Mouse (Mus musculus) neural tube, embryonic 14.5 days (tissue): ENCODE results near the gene Sirt4. TPM values are rescaled to one million over a fixed set of nuclear protein-coding genes. Genes with fewer than 3 reads are reported as not detected.
A peak's percentile ranks its signal among the peaks of the same experiment; 100 is the strongest.

ENCODE experiments used
- ATAC-seq: fragments of 200-750 bp; cut with Nextera tagmentation; 2 replicates; pipeline ENCODE4 v1.8.0; 2017; ENCODE audit warnings: low read depth, mild to moderate bottlenecking, moderate TSS enrichment, moderate library complexity
- H3K27ac ChIP-seq: fragments of 300-500 bp; sonication (generic); 2 replicates; pipeline ENCODE4 v1.5.1; 2014; ENCODE audit warnings: low read depth, mild to moderate bottlenecking, control low read depth, low read length, moderate library complexity, mixed read lengths
- H3K27me3 ChIP-seq: fragments of 300-500 bp; sonication (generic); 2 replicates; pipeline ENCODE4 v1.6.1; 2014; ENCODE audit warnings: low read length; ENCODE audit not compliant: control insufficient read depth, insufficient read depth
- H3K36me3 ChIP-seq: fragments of 300-500 bp; sonication (generic); 2 replicates; pipeline ENCODE4 v1.6.1; 2014; ENCODE audit warnings: low read length, mixed read lengths; ENCODE audit not compliant: control insufficient read depth, insufficient read depth
- H3K4me1 ChIP-seq: fragments of 300-500 bp; sonication (generic); 2 replicates; pipeline ENCODE4 v1.6.1; 2014; ENCODE audit warnings: low read length; ENCODE audit not compliant: control insufficient read depth, insufficient read depth
- H3K4me2 ChIP-seq: fragments of 300-500 bp; sonication (generic); 2 replicates; pipeline ENCODE4 v1.6.1; 2014; ENCODE audit warnings: mild to moderate bottlenecking, low read depth, low read length, control low read depth
- H3K4me3 ChIP-seq: fragments of 300-500 bp; sonication (generic); 2 replicates; pipeline ENCODE4 v1.5.1; 2014; ENCODE audit warnings: low read depth, low read length, control low read depth, mixed read lengths
- H3K9ac ChIP-seq: fragments of 300-500 bp; sonication (generic); replicated peaks from 2 replicates; pipeline ENCODE4 v1.6.1; 2014; ENCODE audit warnings: low read depth, mild to moderate bottlenecking, control low read depth, low read length, mixed read lengths
- H3K9me3 ChIP-seq: fragments of 300-500 bp; sonication (generic); 2 replicates; pipeline ENCODE4 v1.6.1; 2016; ENCODE audit warnings: low read length; ENCODE audit not compliant: control insufficient read depth
- WGBS: fragments of 180-500 bp; shearing (Covaris S2); extraction: QIAGEN DNeasy Blood & Tissue Kit; methylation state at CpG from one replicate; pipeline ENCODE4 v1.1.7; 2014; 5-methylcytosine and 5-hydroxymethylcytosine counted together
- polyA plus RNA-seq: library from polyadenylated mRNA; unstranded; fragments of >200 nt; fragmentation: Nextera tagmentation; extraction: Ambion mirVana; gene quantifications from 2 replicates; pipeline ENCODE4 v1.2.1, GENCODE M21; 2014

Gene Sirt4
- polyA plus RNA-seq, 1 experiment from 2014 or later, result 32.6 TPM

DNA sequence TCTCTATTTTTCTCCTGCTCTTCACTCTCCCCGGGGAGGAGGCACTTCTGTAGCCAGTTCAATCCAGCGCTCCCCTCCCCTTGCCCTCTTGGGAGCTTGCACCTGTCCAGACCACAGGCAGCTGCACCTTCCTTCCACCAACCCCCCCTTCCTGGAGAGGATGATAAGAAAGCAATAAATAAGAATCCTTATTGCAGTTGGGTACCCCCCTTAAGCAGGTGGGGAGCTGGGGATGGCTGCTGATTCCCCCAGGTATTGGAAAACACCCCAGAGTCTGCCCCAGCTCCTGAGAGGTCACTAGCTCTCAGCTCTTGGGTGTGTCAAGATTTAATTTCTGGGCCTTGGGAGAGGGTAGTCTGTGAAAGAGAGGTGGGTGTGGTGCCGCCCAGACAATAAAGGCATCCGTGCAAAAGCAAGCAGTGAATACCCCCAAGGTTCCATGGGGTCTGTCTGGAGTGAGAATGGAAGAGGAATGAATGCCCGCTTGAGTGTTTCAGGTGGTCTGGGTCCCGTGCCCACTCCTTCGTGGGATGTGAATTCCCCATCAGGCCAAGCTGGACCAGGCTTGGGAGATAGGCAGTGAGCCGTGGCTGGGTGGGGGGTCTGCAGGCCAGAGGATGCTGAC lies 48.7 kb downstream of the Sirt4 start:
- Histone ChIP-seq H3K27ac (peak overlapping the region; percentile 100), H3K9me3 (no peaks in the 10 kb centered on the region), H3K27me3 (no peaks in the 10 kb centered on the region), H3K4me3 (peak overlapping the region; percentile 29), H3K9ac (peak overlapping the region; percentile 73), H3K4me1 (peaks cover 73% of the 10 kb centered on the region), H3K36me3 (peaks cover 23% of the 10 kb centered on the region), H3K4me2 (peak overlapping the region; percentile 64)
- WGBS, result 12% methylated on average over 8 of the region's 8 CpGs
- no peak for ATAC-seq

DNA sequence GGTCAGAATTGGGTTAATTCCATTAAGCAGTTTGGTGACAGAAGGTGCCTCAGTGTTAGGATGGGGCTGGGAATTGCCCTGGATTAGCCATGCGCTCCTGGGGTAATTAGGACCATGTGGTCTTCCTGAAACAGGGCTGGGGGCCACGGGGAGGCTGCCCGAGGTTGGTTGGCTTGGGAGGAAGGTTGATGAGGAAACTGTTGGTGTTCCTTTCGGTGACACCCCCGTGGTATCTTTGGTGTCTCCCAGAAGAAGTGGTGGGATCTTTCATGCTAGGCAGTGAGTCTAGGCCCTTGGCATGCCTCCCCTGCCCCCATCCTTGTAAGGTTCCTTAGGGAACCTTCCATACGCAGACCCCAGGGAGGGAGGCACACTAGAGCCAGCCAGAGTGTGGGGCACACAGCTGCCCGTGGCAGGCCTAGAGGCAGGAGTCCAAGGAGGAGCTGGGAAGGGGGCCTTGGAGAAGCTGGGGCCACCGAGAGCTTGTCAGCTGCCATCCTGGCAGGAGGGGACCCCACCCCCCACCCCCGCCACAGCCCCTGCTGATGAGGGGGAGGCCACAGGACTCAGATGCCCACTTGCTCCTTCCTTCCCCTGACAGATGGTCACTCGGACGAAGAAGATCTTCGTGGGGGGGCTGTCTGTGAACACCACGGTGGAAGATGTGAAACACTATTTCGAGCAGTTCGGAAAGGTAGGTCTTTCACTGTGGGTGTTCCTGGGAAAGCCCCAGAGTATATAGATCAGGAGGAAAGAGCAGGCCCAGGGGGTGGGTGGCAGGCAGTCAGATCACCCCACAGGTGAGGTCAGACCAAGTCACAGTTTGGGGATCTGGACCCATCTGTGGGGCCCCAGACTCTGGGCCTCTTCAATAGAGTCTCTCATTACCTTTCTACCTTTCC lies 49.4 kb downstream of the Sirt4 start:
- 18% methylated on average over 15 of the region's 15 CpGs for WGBS
- Histone ChIP-seq H3K9me3 (no peaks in the 10 kb centered on the region), H3K27ac (peak overlapping the region; percentile 100), H3K4me3 (peak overlapping the region; percentile 29; the same call in 1 of the 2 replicates), H3K4me2 (peak overlapping the region; percentile 64), H3K4me1 (peaks cover 73% of the 10 kb centered on the region), H3K36me3 (peaks cover 21% of the 10 kb centered on the region), H3K27me3 (no peaks in the 10 kb centered on the region), H3K9ac (peak overlapping the region; percentile 73)
- ATAC-seq, result no peak

DNA sequence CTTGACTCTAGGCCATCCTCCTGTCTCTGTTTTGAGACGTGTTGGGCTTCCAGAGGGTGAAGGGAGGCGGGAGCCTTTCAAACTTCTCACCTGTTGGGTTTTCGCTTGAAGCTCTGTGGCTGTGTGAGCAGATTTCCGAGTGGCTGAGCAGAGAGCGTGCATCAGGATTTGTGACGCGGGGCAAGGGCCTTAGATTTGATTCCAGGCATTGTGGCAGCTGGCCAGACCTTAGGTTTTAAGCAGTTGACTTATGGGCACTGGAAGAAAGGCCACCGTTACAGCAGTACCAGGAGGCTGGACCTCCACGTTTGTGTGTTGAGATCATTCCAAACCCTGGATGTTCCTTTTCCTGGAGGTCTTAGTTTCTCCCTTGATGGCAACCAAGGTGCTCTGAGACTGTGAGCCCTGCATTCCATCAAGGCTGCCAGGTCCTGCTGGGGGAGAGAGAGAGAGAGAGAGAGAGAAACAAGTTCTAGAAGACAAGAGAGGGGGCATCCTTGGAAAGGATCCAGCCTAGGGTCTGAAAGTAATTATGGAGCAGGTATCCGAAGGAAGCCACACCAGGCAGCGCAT lies 50.2 kb downstream of the Sirt4 start:
- Histone ChIP-seq H3K4me1 (peaks cover 73% of the 10 kb centered on the region), H3K9ac (peak overlapping the region; percentile 45; the same call in 1 of the 2 replicates), H3K36me3 (peaks cover 14% of the 10 kb centered on the region), H3K4me3 (0 out of 2 replicates have a peak overlapping the region, but pooled peaks have one; percentile 9), H3K27me3 (no peaks in the 10 kb centered on the region), H3K9me3 (no peaks in the 10 kb centered on the region), H3K27ac (peak overlapping the region; percentile 100), H3K4me2 (peak overlapping the region; percentile 64)
- WGBS, result 15% methylated on average over 11 of the region's 11 CpGs
- ATAC-seq, result no peak

DNA sequence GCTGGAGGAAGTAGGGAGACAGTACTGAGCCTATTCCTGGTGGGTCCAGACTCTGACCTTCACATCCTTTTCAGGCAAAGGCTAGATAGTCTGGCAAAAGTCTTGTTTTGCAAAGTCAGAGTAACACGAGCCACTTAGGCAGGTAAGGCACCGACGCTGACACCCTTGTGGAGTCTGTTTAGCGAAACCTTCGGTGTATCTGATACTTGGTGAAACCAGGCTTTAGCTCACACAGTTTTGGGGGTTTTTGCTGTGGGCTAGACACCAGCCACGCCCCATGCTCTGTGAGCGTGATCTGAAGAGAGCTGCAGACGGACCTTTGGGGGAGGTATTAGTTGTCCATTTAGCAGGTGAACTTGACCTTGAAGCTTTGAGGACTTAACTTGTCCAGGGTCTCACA lies 51.3 kb downstream of the Sirt4 start:
- no peak overlapping the region for H3K4me3 ChIP-seq
- no peaks in the 10 kb centered on the region for H3K27me3 ChIP-seq
- peaks cover 72% of the 10 kb centered on the region for H3K4me1 ChIP-seq
- no peak for ATAC-seq
- 79% methylated on average over 8 of the region's 8 CpGs for WGBS
- peak overlapping the region; percentile 73; the same call in 1 of the 2 replicates for H3K4me2 ChIP-seq
- H3K9ac ChIP-seq, result peak overlapping the region; percentile 4; the same call in 1 of the 2 replicates
- 0 out of 2 replicates have a peak, but pooled peaks cover 5% of the 10 kb centered on the region for H3K36me3 ChIP-seq
- peak overlapping the region; percentile 100; the same call in 1 of the 2 replicates for H3K27ac ChIP-seq
- H3K9me3 ChIP-seq, result no peaks in the 10 kb centered on the region

DNA sequence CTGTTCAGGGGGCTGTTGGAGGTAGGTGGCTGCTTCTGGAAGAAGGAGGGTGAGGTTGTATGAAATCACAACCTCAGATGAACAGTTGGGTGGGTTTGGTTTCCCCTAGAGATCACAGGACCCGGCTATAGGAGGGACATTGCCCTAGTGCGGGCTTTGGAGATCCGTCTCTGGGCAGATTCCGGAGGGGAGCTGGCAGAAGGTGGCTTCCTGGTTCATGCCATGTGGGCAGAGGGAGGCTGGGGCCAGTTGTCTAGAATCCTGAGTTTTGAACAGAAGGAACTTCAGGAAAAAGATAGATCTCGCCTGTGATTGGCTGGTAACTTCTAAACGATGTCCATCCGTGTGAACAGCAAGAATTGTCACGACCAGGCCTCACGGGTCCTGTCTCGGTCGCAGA lies 52.1 kb downstream of the Sirt4 start:
- Histone ChIP-seq H3K27me3 (no peaks in the 10 kb centered on the region), H3K4me1 (peaks cover 64% of the 10 kb centered on the region), H3K4me3 (peak overlapping the region; percentile 74), H3K9me3 (no peaks in the 10 kb centered on the region), H3K4me2 (peak overlapping the region; percentile 73), H3K27ac (peak overlapping the region; percentile 91), H3K36me3 (0 out of 2 replicates have a peak, but pooled peaks cover 5% of the 10 kb centered on the region), H3K9ac (peak overlapping the region; percentile 100)
- ATAC-seq, result no peak
- 36% methylated on average over 11 of the region's 11 CpGs for WGBS

DNA sequence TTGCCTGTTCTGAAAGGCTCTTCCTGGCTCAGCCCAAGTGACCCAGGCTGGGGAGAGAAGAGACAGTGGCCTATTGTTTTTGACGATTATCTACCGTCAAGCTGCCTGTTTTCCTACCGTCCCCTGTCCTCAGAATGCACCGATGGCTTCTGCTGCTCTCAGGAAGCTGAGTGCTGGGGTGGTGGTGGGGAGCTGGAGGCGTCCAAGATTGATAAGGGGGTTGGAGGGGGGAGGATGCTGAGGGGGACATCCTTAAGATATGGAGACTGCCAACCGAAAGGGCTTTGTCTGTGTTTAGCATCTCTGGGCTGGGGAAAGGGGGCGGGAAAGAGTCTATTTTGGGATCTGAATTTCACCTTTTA lies 52.6 kb downstream of the Sirt4 start:
- peaks cover 59% of the 10 kb centered on the region for H3K4me1 ChIP-seq
- peak overlapping the region; percentile 73 for H3K4me2 ChIP-seq
- no peak for ATAC-seq
- H3K36me3 ChIP-seq, result 0 out of 2 replicates have a peak, but pooled peaks cover 5% of the 10 kb centered on the region
- no peaks in the 10 kb centered on the region for H3K27me3 ChIP-seq
- H3K9ac ChIP-seq, result peak overlapping the region; percentile 100
- H3K9me3 ChIP-seq, result no peaks in the 10 kb centered on the region
- peak overlapping the region; percentile 91 for H3K27ac ChIP-seq
- 11% methylated on average over 7 of the region's 7 CpGs for WGBS
- H3K4me3 ChIP-seq, result peak overlapping the region; percentile 74

DNA sequence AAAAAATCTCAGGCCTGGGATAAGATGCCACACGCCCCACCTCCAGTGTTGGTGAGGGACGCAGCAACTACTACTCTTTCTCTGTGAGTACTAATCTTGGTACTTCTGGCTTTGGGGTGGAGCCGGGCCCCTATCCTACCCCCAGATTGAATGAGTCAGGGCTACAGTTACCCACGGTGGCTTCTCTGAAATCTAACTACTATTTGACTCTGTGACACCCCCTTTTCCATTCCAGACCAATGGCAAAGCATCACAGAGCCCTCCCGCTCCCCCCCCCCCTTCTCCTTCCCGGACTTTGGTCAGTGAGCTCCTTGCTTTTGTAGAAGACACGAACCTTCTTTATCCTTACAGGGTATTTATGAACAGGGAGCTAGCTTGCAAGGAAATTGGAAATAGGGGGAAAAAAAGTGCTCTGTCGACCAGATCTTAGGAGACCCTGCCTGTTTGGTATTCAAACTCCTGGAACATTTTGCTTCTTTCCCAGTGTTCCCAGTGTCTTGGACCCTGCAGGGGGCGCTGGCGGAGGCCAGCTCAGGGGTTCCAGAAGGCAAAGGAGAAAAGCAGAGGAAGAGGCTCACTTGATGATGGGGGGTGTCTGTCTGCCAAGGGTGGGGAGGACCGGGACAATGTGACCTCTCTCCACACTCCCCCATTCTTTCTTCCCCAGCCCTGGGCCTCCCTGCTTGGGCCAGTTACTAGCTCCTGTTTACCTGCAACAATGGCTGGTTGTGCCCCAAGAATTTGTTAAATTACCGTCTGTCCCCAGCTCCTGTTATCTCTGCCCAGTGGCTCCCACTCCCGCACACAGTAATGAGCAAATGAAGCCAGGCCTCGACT lies 53.2 kb downstream of the Sirt4 start:
- H3K36me3 ChIP-seq, result 0 out of 2 replicates have a peak, but pooled peaks cover 5% of the 10 kb centered on the region
- no peaks in the 10 kb centered on the region for H3K9me3 ChIP-seq
- no peak for ATAC-seq
- H3K27ac ChIP-seq, result peak overlapping the region; percentile 91
- 3% methylated on average over 14 of the region's 14 CpGs for WGBS
- H3K4me2 ChIP-seq, result peak overlapping the region; percentile 73
- peaks cover 53% of the 10 kb centered on the region for H3K4me1 ChIP-seq
- peak overlapping the region; percentile 100 for H3K9ac ChIP-seq
- peak overlapping the region; percentile 74 for H3K4me3 ChIP-seq
- H3K27me3 ChIP-seq, result no peaks in the 10 kb centered on the region

DNA sequence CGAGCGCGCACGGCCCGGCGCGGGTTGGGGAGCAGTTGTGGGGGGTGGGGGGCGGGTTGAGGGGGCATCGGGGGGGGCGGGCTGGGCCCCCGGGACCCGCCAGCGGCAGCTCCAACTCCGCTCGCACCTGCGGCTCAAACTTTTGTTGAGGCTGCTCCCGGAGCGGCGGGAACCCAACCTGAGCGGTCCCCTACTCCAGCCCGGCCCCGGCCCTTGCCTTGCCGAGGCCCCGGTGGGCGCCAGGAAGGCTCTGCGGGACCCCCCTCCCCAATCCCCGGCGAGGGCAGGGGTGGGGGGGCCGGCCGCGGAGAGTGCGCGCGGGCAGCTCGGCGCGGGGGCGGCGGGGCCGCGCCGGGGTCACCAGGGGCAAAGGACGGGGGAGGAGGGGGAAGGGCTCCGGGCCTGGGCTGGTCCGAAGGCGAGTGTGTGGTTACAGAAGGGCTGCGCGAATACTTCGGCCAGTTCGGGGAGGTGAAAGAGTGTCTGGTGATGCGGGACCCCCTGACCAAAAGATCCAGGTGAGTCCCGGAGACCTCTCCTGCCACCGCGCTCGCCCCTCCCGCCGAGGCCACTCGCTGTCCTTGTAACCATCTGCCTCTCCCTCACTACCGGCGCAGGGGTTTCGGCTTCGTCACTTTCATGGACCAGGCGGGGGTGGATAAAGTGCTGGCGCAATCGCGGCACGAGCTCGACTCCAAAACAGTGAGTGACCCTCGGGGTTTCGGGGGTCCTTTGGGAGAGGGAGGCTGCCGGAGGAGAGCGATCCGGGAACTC lies 54.2 kb downstream of the Sirt4 start:
- peaks cover 44% of the 10 kb centered on the region for H3K4me1 ChIP-seq
- WGBS, result under 1% methylated on average over 42 of the region's 73 CpGs
- no peaks in the 10 kb centered on the region for H3K9me3 ChIP-seq
- H3K4me3 ChIP-seq, result peak overlapping the region; percentile 74
- no peak for ATAC-seq
- 0 out of 2 replicates have a peak, but pooled peaks cover 5% of the 10 kb centered on the region for H3K36me3 ChIP-seq
- no peaks in the 10 kb centered on the region for H3K27me3 ChIP-seq
- H3K9ac ChIP-seq, result peak overlapping the region; percentile 100
- peak overlapping the region; percentile 91 for H3K27ac ChIP-seq
- H3K4me2 ChIP-seq, result peak overlapping the region; percentile 73
